Mouse (Mus musculus) gastrocnemius, adult 18-20 months (tissue): Measurements from ENCODE around the gene Loxl4. TPM values are rescaled to one million over a fixed set of nuclear protein-coding genes. Genes with fewer than 3 reads are reported as not detected.
A peak's percentile ranks its signal among the peaks of the same experiment; 100 is the strongest.

ENCODE experiments used
- DNase-seq: peaks from one replicate; pipeline ENCODE4 v3.0.0; 2021; ENCODE audit warnings: low spot score
- total RNA-seq, 2 experiments: library from RNA; stranded (reverse); gene quantifications; 2 replicates each; pipeline ENCODE4 v1.2.3; 2021

Gene Loxl4
- total RNA-seq, 2 experiments from 2014 or later: 0.64 to 1.5 TPM

- DNase-seq: peak; percentile 61
These were observed 46.2 kb downstream of the Loxl4 start for GRCm38 (mm10) chr19:42566283-42567019.

GRCm38 (mm10) chr19:42563726-42564270, 48.8 kb downstream of the Loxl4 start:
- DNase-seq: no peak

GRCm38 (mm10) chr19:42562981-42563380, 49.6 kb downstream of the Loxl4 start:
- DNase-seq: no peak

- peak; percentile 45 for DNase-seq
These were observed 50.6 kb downstream of the Loxl4 start for GRCm38 (mm10) chr19:42561991-42562390.

GRCm38 (mm10) chr19:42558701-42559100, 53.9 kb downstream of the Loxl4 start:
- DNase-seq: no peak

Other genes with a start within 250 kb of the Loxl4 start
- under 1 TPM in 1 of 2 experiments, not detected in 1; 0.45 TPM for gene Crtac1, start 181.0 kb downstream of the Loxl4 start, total RNA-seq
- gene R3hcc1l, start 94.1 kb downstream of the Loxl4 start, total RNA-seq: 10 to 100 TPM; 12.1 to 12.3 TPM
- gene Pyroxd2, start 140.0 kb upstream of the Loxl4 start, total RNA-seq: under 1 TPM; 0.53 to 0.97 TPM
- gene Hps1, start 167.2 kb upstream of the Loxl4 start, total RNA-seq: under 1 TPM; 0.73 to 0.97 TPM